Mouse (Mus musculus) lung, adult 2 months (tissue): Measurements from ENCODE around the gene Fuca1. TPM values are rescaled to one million over a fixed set of nuclear protein-coding genes. Genes with fewer than 3 reads are reported as not detected.

Source experiments
- DNase-seq: peaks from one replicate; pipeline ENCODE4 v3.0.0; 2022
- H3K4me1 ChIP-seq: fragments of 200-500 bp; 2 replicates; pipeline ENCODE4 v1.6.1; 2011; ENCODE audit warnings: low read length; ENCODE audit not compliant: control insufficient read depth, insufficient read depth
- H3K4me3 ChIP-seq: fragments of 200-500 bp; replicated peaks from 2 replicates; pipeline ENCODE3; 2011; ENCODE audit warnings: low read depth, mild to moderate bottlenecking, control low read depth, low read length; ENCODE audit errors: extremely low read depth
- CTCF ChIP-seq: fragments of 200-500 bp; IDR thresholded peaks from 2 replicates; pipeline ENCODE4 v1.5.1; 2011; ENCODE audit warnings: mild to moderate bottlenecking, low read length, control low read depth; ENCODE audit not compliant: insufficient read depth
- POLR2A ChIP-seq: fragments of 200-500 bp; IDR thresholded peaks from 2 replicates; pipeline ENCODE4 v1.6.1; 2011; ENCODE audit warnings: low read depth, mild to moderate bottlenecking, control low read depth, low read length, borderline replicate concordance; ENCODE audit errors: extremely low read depth
- WGBS: fragments of 180-500 bp; shearing (Covaris S2); methylation state at CpG from one replicate; pipeline ENCODE4 v1.1.7; 2018; 5-methylcytosine and 5-hydroxymethylcytosine counted together
- polyA plus RNA-seq: library from polyadenylated mRNA; depleted of rRNA; stranded (reverse); fragments of >200 nt; gene quantifications from 2 replicates; pipeline ENCODE4 v1.2.3, GENCODE M21; 2012

Gene Fuca1
- polyA plus RNA-seq, 1 experiment, result 64.0 TPM

DNA sequence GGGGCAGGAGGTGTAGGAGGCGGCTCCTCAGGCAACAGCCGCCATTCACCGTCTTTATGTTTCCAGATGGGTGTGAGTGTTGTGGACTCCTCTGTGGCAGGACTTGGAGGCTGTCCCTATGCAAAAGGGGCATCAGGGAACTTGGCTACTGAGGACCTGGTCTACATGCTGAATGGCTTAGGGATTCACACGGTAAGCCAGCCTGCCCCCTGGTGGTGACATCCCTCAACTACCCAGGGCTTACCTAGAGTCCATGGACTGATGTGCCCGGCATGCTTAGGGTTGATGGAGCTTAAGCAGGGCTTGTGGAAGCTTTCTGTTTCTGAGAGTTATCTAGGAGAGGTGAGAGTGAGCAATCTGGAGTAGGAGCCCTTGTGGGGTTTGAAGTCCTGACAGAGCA is 40.2 kb downstream of the Fuca1 start:
- peak; percentile 79 for DNase-seq
- 33% methylated on average over 5 of the region's 5 CpGs for WGBS
- TF ChIP-seq CTCF (peak; percentile 99), POLR2A (no peak)
- no peak overlapping the region for H3K4me3 ChIP-seq
- peaks cover 3% of the 10 kb centered on the region; the same call in 1 of the 2 replicates for H3K4me1 ChIP-seq

DNA sequence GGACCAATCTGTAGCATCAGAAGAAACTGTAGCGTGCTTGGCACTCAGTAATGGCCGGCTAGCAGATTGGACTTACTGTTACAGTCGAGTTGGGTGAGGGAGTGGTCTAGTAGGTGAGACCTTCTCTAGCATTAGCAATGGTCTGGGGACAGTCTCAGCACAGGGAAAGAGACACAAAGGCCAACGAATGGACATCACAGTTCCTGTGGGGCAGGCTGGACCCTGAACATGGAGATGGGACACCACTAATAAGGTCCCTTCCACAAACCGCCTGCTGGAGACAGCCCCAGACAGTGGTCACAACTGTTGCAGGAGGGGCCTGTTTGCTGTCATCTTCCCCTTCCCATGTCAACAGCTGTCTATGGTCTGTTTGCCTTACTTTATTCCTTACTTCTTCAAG is 41.2 kb downstream of the Fuca1 start:
- DNase-seq, result no peak
- 89% methylated on average over 5 of the region's 5 CpGs for WGBS
- Histone ChIP-seq H3K4me3 (no peak overlapping the region), H3K4me1 (peaks cover 3% of the 10 kb centered on the region; the same call in 1 of the 2 replicates)
- no peak for TF ChIP-seq CTCF
- TF ChIP-seq POLR2A, result no peak

DNA sequence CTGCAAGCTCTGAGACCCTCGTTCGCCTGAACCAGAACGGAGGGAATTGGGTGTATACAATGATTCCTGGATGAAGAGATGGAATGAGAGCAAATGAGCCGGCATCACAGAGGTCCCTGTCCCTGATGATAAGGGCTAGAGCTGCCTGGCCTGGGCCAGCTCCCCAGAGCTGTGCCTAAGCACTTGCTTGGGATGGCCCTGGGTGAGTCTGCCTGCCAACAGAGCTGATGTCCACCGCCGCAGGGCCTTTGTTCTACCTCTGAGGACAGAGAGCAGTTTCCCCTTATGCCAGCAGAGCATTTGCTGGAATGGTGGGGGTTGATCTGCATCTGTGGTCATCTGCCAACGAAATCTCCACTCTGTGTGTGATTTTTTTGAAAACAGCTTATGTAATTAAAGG is 41.7 kb downstream of the Fuca1 start:
- DNase-seq, result no peak
- TF ChIP-seq POLR2A (no peak), CTCF (no peak)
- WGBS, result 79% methylated on average over 7 of the region's 7 CpGs
- H3K4me3 ChIP-seq, result no peak overlapping the region
- peaks cover 3% of the 10 kb centered on the region; the same call in 1 of the 2 replicates for H3K4me1 ChIP-seq

DNA sequence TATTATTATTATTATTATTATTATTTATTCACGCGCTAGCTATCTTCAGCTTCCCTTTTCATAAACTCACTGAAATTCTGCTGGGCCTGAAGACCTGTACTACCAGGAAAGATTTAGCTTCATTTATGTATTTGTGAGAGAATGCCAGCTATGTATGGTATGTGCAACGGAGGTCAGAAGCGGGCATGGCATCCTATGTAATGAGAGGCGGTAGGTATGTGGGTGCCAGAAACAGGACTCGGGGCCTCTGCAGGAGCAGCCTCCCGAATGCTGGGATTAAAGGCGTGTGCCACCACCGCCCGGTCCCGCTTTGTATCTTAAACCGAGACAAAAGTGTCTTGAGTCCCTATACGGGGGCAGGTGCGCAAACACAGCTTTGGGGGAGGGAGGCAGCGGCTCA is 42.4 kb downstream of the Fuca1 start:
- Histone ChIP-seq H3K4me1 (peaks cover 3% of the 10 kb centered on the region; the same call in 1 of the 2 replicates), H3K4me3 (peak overlapping the region; percentile 92)
- 6% methylated on average over 15 of the region's 15 CpGs for WGBS
- DNase-seq, result no peak
- TF ChIP-seq POLR2A (no peak), CTCF (no peak)

DNA sequence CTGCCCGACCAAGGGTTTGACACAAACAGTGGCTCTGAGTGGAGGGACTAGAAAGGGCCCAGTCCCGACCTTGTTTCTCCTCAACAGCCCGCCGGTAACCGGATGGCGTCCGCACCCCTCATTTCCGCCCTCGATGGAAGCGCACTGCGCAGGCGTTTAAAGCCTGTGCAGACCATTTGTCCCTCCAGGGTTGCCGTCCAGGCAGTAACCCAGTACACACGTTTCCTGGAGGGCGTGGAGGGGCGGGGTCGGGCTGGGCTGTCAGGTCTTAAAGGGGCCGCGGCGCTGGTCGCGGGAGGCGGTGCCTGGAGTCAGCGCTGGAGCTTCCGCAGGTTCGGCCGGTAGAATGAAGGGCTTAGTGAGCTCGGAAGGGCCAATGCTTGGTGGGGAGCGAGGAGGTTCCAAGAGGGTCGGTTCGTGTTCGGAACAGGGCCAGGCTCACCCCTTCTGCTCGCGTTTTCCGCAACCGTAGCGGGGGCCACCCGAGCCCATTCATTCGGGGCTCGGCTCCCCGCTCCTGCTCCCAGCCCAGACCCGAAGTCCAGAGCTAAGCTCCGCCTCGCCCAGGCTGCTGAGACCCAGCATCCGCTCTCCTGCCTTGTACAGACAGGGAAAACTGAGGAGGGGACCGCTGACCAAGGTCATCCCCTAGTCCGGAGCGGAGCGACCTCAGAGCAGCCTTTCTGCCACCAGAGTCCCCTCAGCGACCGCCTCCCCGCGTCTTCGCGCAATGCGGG is 43.1 kb downstream of the Fuca1 start, which contains the start of gene Gale:
TSS of gene Gale (plus strand) at position 271 of the 737 bp plus-strand sequence.
- Histone ChIP-seq H3K4me1 (peaks cover 3% of the 10 kb centered on the region; the same call in 1 of the 2 replicates), H3K4me3 (peak within 1 kb of the TSS; percentile 92)
- peak; percentile 96 for TF ChIP-seq POLR2A
- TF ChIP-seq CTCF, result no peak
- peak; percentile 91 for DNase-seq
- WGBS, result under 1% methylated on average over 56 of the region's 56 CpGs

DNA sequence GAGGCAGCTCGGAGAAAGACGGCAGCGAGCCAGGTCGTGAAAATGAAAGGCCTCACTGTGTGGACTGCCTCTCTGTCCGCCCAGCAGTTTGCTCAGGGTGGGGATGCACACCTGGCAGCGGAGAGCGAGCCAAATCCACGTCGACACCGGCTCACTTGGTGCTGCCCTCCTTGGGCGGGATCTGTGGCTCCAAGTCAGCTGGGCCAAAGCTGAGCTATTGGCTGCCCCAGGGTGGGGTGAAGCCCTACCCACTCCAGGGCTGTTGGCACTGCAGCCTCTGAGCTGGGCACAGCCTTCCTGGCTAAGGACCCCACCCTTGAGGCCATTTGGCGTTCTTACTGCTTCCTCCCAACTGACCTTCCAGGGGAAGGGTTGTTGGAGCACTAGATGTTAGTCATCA is 43.9 kb downstream of the Fuca1 start:
- Histone ChIP-seq H3K4me3 (peak overlapping the region; percentile 86), H3K4me1 (peaks cover 3% of the 10 kb centered on the region; the same call in 1 of the 2 replicates)
- peak; percentile 73 for DNase-seq
- TF ChIP-seq CTCF (no peak), POLR2A (peak; percentile 78; the same call in 1 of the 2 replicates)
- 2% methylated on average over 12 of the region's 12 CpGs for WGBS

DNA sequence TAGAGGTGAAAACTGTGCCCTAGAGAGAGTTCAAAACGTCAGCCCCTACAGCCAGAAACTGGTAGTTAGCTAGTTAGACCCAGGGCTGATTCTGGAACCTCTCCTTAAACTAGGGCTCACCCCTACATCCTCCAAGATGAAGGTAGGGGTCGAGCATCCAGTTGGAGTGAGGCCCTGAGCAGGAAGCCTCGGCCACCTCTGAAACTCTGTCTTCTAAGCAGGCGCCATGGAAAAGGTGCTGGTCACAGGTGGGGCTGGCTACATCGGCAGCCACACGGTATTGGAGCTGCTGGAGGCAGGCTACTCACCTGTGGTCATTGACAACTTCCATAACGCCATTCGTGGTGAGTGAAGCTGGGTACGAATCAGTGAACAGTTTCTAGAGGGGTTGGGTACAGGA is 44.6 kb downstream of the Fuca1 start:
- TF ChIP-seq POLR2A (no peak), CTCF (no peak)
- WGBS, result 78% methylated on average over 9 of the region's 9 CpGs
- Histone ChIP-seq H3K4me3 (no peak overlapping the region), H3K4me1 (peaks cover 3% of the 10 kb centered on the region; the same call in 1 of the 2 replicates)
- DNase-seq, result no peak

DNA sequence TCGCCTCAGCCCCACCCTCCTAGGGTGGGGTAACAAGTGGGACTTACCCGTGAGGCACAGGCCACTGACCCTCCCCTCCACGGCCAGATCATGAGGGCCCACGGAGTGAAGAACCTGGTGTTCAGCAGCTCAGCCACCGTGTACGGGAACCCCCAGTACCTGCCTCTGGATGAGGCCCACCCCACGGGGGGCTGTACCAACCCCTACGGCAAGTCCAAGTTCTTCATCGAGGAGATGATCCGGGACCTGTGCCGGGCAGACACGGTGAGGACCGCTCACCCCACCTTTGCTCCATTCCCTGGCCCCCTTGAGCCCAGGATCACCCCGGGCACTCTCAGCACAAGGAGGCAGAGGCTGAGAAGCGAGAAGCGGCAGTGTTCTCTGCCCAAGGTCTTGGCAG is 45.7 kb downstream of the Fuca1 start:
- 91% methylated on average over 16 of the region's 16 CpGs for WGBS
- no peak overlapping the region for H3K4me3 ChIP-seq
- TF ChIP-seq POLR2A (no peak), CTCF (no peak)
- peaks cover 4% of the 10 kb centered on the region for H3K4me1 ChIP-seq
- DNase-seq, result no peak

DNA sequence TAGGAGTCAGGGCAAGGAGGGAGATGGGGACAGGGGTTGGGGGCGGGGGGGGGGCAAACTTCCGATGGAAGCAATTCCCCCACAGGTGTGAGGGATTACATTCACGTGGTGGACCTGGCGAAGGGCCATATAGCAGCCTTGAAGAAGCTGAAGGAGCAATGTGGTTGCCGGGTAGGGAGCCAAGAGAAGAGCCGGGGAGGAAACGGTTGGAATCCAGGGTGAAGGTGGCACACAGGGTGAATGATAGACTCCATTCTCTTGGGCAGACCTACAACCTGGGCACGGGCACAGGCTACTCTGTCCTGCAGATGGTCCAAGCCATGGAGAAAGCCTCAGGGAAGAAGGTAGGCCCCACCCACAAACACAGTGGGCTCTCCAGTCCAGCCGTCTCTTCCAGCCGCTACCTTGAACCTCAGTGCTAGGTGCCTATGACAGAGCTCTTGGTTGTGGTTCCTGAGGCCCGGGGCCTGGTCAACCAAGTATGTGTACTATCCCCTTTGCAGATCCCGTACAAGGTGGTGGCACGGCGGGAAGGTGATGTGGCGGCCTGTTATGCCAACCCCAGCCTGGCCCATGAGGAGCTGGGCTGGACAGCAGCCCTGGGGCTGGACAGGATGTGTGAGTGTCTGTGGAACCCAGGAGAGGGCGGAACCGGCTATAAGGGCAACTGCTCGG is 46.7 kb downstream of the Fuca1 start:
- H3K4me1 ChIP-seq, result peaks cover 10% of the 10 kb centered on the region
- TF ChIP-seq CTCF (no peak), POLR2A (no peak)
- H3K4me3 ChIP-seq, result no peak overlapping the region
- DNase-seq, result no peak
- WGBS, result 85% methylated on average over 18 of the region's 18 CpGs
